Mouse (Mus musculus) spleen, adult 2 months (tissue): ENCODE measurements around the gene Mr1.

Experiments
- CTCF ChIP-seq: fragments of 200-500 bp; IDR thresholded peaks from 2 replicates; pipeline ENCODE4 v1.5.1; 2011; ENCODE audit warnings: mild to moderate bottlenecking, inconsistent platforms; ENCODE audit not compliant: insufficient read depth, insufficient read length, insufficient replicate concordance; ENCODE audit errors: extremely low read depth
- POLR2A ChIP-seq: fragments of 200-500 bp; IDR thresholded peaks from 2 replicates; pipeline ENCODE4 v1.6.1; 2011; ENCODE audit warnings: low read depth, low read length, inconsistent platforms

GRCm38 (mm10) chr1:155149403-155149802 is 2.8 kb upstream of the Mr1 start:
- TF ChIP-seq POLR2A, result no peak
- TF ChIP-seq CTCF, result no peak
